Mouse (Mus musculus): ENCODE results near the gene Dpp7.
A peak's percentile ranks its signal among the peaks of the same experiment; 100 is the strongest.

The Dpp7 gene

GRCm38 (mm10) chr2:25365091-25365761, 9.1 kb upstream of the Dpp7 start, which contains the start of gene Uap1l1:
TSS of gene Uap1l1 (minus strand) at chr2:25365682.
- DNase-seq (ENCODE audit: low read depth, low spot score), result peak; percentile 95

- no peak for DNase-seq (ENCODE audit: low read depth, low spot score)
Observed at GRCm38 (mm10) chr2:25364761-25365090, 8.6 kb upstream of the Dpp7 start.

- no peak for DNase-seq (ENCODE audit: low read depth, low spot score)
Observed at GRCm38 (mm10) chr2:25364313-25364712, 8.2 kb upstream of the Dpp7 start.

GRCm38 (mm10) chr2:25363478-25364178, 7.5 kb upstream of the Dpp7 start:
- peak; percentile 33 for DNase-seq (ENCODE audit: low read depth, low spot score)

- no peak for DNase-seq (ENCODE audit: low read depth, low spot score)
Observed at GRCm38 (mm10) chr2:25359848-25360247, 3.7 kb upstream of the Dpp7 start.

- no peak for DNase-seq (ENCODE audit: low read depth, low spot score)
Observed at GRCm38 (mm10) chr2:25355419-25356066, 616 bp downstream of the Dpp7 start.

GRCm38 (mm10) chr2:25354211-25354610, 1.9 kb downstream of the Dpp7 start:
- DNase-seq (ENCODE audit: low read depth, low spot score), result no peak

GRCm38 (mm10) chr2:25350701-25351100, 5.5 kb downstream of the Dpp7 start:
- no peak for DNase-seq (ENCODE audit: low read depth, low spot score)

GRCm38 (mm10) chr2:25349499-25349898, 6.7 kb downstream of the Dpp7 start:
- DNase-seq (ENCODE audit: low read depth, low spot score), result no peak

- DNase-seq (ENCODE audit: low read depth, low spot score), result no peak
Observed at GRCm38 (mm10) chr2:25348162-25348561, 8.0 kb downstream of the Dpp7 start.

GRCm38 (mm10) chr2:25338303-25338702, 17.9 kb downstream of the Dpp7 start:
- DNase-seq (ENCODE audit: low read depth, low spot score), result no peak

- DNase-seq (ENCODE audit: low read depth, low spot score), result no peak
Observed at GRCm38 (mm10) chr2:25333569-25333968, 22.6 kb downstream of the Dpp7 start.

GRCm38 (mm10) chr2:25332286-25333160, 23.6 kb downstream of the Dpp7 start, which contains the start of gene Man1b1:
TSS of gene Man1b1 (plus strand) at chr2:25332338.
- peak; percentile 99 for DNase-seq (ENCODE audit: low read depth, low spot score)

- peak; percentile 44 for DNase-seq (ENCODE audit: low read depth, low spot score)
Observed at GRCm38 (mm10) chr2:25331470-25331869, 24.7 kb downstream of the Dpp7 start.

GRCm38 (mm10) chr2:25328440-25328839, 27.7 kb downstream of the Dpp7 start:
- DNase-seq (ENCODE audit: low read depth, low spot score), result peak; percentile 83

GRCm38 (mm10) chr2:25326036-25326435, 30.1 kb downstream of the Dpp7 start:
- DNase-seq (ENCODE audit: low read depth, low spot score), result no peak

GRCm38 (mm10) chr2:25320084-25320483, 36.1 kb downstream of the Dpp7 start:
- DNase-seq (ENCODE audit: low read depth, low spot score), result no peak

- peak; percentile 88 for DNase-seq (ENCODE audit: low read depth, low spot score)
Observed at GRCm38 (mm10) chr2:25318971-25319773, 37.0 kb downstream of the Dpp7 start, which contains the start of gene Grin1. TSS of gene Grin1 (minus strand) at chr2:25319187.

GRCm38 (mm10) chr2:25318119-25318966, 37.8 kb downstream of the Dpp7 start:
- peak; percentile 70 for DNase-seq (ENCODE audit: low read depth, low spot score)

- peak; percentile 67 for DNase-seq (ENCODE audit: low read depth, low spot score)
Observed at GRCm38 (mm10) chr2:25311491-25311891, 44.7 kb downstream of the Dpp7 start.
